Mouse (Mus musculus) cerebellum, adult (tissue): ENCODE measurements around the gene Rhot1.

Source experiments
- ATAC-seq: cut with Nextera tagmentation; 2 replicates; pipeline ENCODE4 v1.9.2; 2017; ENCODE audit warnings: mild to moderate bottlenecking, moderate library complexity, mixed read lengths; ENCODE audit not compliant: insufficient number of reproducible peaks, low FRiP score, low TSS enrichment

Rhot1 gene

GRCm38 (mm10) chr11:80313944-80314343 is 105.1 kb downstream of the Rhot1 start:
- ATAC-seq = no peak

- no peak for ATAC-seq
Observed at GRCm38 (mm10) chr11:80315743-80316639, 107.2 kb downstream of the Rhot1 start.
